17 mouse cellular contexts compared by ENCODE assay signal in the genomic region with DNA sequence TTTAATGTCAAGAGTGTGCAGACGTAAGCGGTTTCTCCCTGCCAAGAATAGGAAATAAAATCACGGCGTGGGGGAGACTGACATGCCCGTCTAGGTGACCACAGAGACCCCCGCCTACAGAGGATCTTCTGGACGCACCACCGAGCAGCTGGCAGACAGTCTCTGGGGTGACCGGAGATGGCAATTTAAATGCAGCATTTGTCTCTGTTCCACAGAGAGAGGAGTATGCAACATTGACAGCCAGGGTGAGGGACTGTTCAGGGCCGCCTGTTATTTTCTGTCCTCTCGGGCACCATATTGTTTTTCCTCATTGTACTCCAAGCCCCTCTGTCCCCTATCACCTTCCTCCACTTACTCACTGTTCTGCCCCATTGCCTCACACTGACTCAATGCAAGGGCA.
DNase-seq lines count a peak whose midpoint lies in the region; ATAC-seq lines count a peak whose summit lies in the region.
"Had no signal": no experiment of that assay in that cellular context is flagged by ENCODE, and none has a peak within 500 bp of the region (broad histone marks: within the 10 kb centered on the region; RNA-seq: fewer than 3 reads in every experiment).

No protein-coding gene starts in this region.

- DNase-seq in heart, adult 11 months, result peak; percentile 53
- DNase-seq in heart, adult 9 months (ENCODE audit: low spot score in 2 of 2), result no peak
- DNase-seq in kidney, postnatal 36 days, result no peak
- DNase-seq in neural tube, embryonic 10.5 days (ENCODE audit: extremely low spot score, low spot score), result no peak
- DNase-seq in gastrocnemius, postnatal 36 days, result no peak
- DNase-seq: adrenal gland, postnatal 10 days; cerebellum, adult 11 months; cerebellum, adult 8-10 months; gastrocnemius, postnatal 10 days; heart, postnatal 36 days had no signal

- peak; percentile 58; the same call in 1 of the 2 replicates for ATAC-seq in kidney, embryonic 15.5 days (replicated peaks; ENCODE audit: low FRiP score)
- ATAC-seq in neural tube, embryonic 12.5 days (ENCODE audit: low FRiP score, low read depth), result peak; percentile 33; the same call in 1 of the 2 replicates
- ATAC-seq in hindbrain, embryonic 15.5 days (ENCODE audit: low FRiP score, low read depth), result 0 out of 2 replicates have a peak, but pooled peaks have one; percentile 38
- ATAC-seq: forebrain, embryonic 16.5 days had no signal

- no peak overlapping the region for H3K9ac ChIP-seq in kidney, embryonic 15.5 days
- no peak overlapping the region for H3K9ac ChIP-seq in neural tube, embryonic 12.5 days
- no peak overlapping the region for H3K9ac ChIP-seq in hindbrain, embryonic 15.5 days
- H3K9ac ChIP-seq: embryonic facial prominence, embryonic 13.5 days; forebrain, embryonic 12.5 days; heart, embryonic 13.5 days had no signal

- 52% methylated on average over 11 of the region's 11 CpGs for WGBS in kidney, embryonic 15.5 days
- 73% methylated on average over 11 of the region's 11 CpGs for WGBS in neural tube, embryonic 12.5 days
- 54% methylated on average over 11 of the region's 11 CpGs for WGBS in hindbrain, embryonic 15.5 days

- H3K4me3 ChIP-seq in kidney, embryonic 15.5 days (replicated peaks), result no peak overlapping the region
- H3K4me3 ChIP-seq in neural tube, embryonic 12.5 days, result no peak overlapping the region
- no peak overlapping the region for H3K4me3 ChIP-seq in hindbrain, embryonic 15.5 days
- H3K4me3 ChIP-seq: embryonic facial prominence, embryonic 13.5 days; forebrain, embryonic 12.5 days; heart, embryonic 13.5 days had no signal

- H3K27me3 ChIP-seq in kidney, embryonic 15.5 days, result no peaks in the 10 kb centered on the region
- no peaks in the 10 kb centered on the region for H3K27me3 ChIP-seq in neural tube, embryonic 12.5 days (replicated peaks)
- H3K27me3 ChIP-seq in hindbrain, embryonic 15.5 days, result no peaks in the 10 kb centered on the region
- H3K27me3 ChIP-seq: embryonic facial prominence, embryonic 13.5 days; forebrain, embryonic 12.5 days; heart, embryonic 13.5 days had no signal

- H3K4me2 ChIP-seq in kidney, embryonic 15.5 days, result no peak overlapping the region
- H3K4me2 ChIP-seq in neural tube, embryonic 12.5 days (replicated peaks), result no peak overlapping the region
- no peak overlapping the region for H3K4me2 ChIP-seq in hindbrain, embryonic 15.5 days
- H3K4me2 ChIP-seq: embryonic facial prominence, embryonic 13.5 days; forebrain, embryonic 12.5 days; heart, embryonic 13.5 days had no signal

- H3K36me3 ChIP-seq in kidney, embryonic 15.5 days, result no peaks in the 10 kb centered on the region
- H3K36me3 ChIP-seq in neural tube, embryonic 12.5 days, result no peaks in the 10 kb centered on the region
- no peaks in the 10 kb centered on the region for H3K36me3 ChIP-seq in hindbrain, embryonic 15.5 days
- H3K36me3 ChIP-seq: embryonic facial prominence, embryonic 13.5 days; forebrain, embryonic 12.5 days; heart, embryonic 13.5 days had no signal

- no peaks in the 10 kb centered on the region for H3K9me3 ChIP-seq in kidney, embryonic 15.5 days (replicated peaks)
- no peaks in the 10 kb centered on the region for H3K9me3 ChIP-seq in neural tube, embryonic 12.5 days
- H3K9me3 ChIP-seq in hindbrain, embryonic 15.5 days, result no peaks in the 10 kb centered on the region
- H3K9me3 ChIP-seq: embryonic facial prominence, embryonic 13.5 days; forebrain, embryonic 12.5 days; heart, embryonic 13.5 days had no signal

- H3K27ac ChIP-seq in kidney, embryonic 15.5 days, result no peak overlapping the region
- H3K27ac ChIP-seq in neural tube, embryonic 12.5 days, result no peak overlapping the region
- no peak overlapping the region for H3K27ac ChIP-seq in hindbrain, embryonic 15.5 days (replicated peaks)
- H3K27ac ChIP-seq: embryonic facial prominence, embryonic 13.5 days; forebrain, embryonic 12.5 days; heart, embryonic 13.5 days had no signal

- intact Hi-C loops in gastrocnemius, postnatal 36 days (cut with DNase I), result no loop called here

- H3K4me1 ChIP-seq in kidney, embryonic 15.5 days, result no peaks in the 10 kb centered on the region
- H3K4me1 ChIP-seq in neural tube, embryonic 12.5 days, result no peaks in the 10 kb centered on the region
- H3K4me1 ChIP-seq in hindbrain, embryonic 15.5 days (replicated peaks), result 0 out of 2 replicates have a peak, but pooled peaks cover 6% of the 10 kb centered on the region
- H3K4me1 ChIP-seq: embryonic facial prominence, embryonic 13.5 days; forebrain, embryonic 12.5 days; heart, embryonic 13.5 days had no signal
